Mouse (Mus musculus): ENCODE results near the gene Pou6f1. TPM values are rescaled to one million over a fixed set of nuclear protein-coding genes. Genes with fewer than 3 reads are reported as not detected.
"Not testable (repeated sequence)": the region's sequence is repeated elsewhere in the genome, so short reads cannot be mapped to it uniquely, and the experiment has no call there.

Pou6f1 gene
- total and polyA plus RNA-seq, 3 experiments, result 14.4 to 25.1 (median 18.3) TPM

- DNase-seq, result no peak
These were observed 23.4 kb downstream of the Pou6f1 start for GRCm38 (mm10) chr15:100576392-100576791.

GRCm38 (mm10) chr15:100575366-100575765, 24.4 kb downstream of the Pou6f1 start:
- no peak for DNase-seq

DNA sequence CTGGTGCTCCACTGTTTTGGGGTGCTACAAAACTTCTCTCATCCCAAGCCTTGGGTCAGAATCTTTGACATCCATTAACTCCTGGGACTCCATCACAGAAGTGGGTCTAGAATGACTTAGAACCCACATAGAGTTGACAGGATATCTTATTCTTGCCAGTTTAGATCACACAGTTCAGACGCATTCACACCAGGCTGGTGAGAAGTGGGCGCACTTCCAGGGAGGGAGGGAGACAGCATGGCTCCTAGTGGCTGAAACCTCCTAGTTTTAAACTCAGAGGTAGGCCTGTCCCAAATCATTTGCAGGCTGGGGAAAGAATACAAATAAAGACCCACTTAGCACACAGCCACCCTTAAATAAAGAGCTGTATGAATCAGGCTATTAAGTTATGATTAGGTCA, 25.4 kb downstream of the Pou6f1 start:
- no peak for DNase-seq

GRCm38 (mm10) chr15:100573946-100574345, 25.8 kb downstream of the Pou6f1 start:
- DNase-seq, result no peak

GRCm38 (mm10) chr15:100569239-100569638, 30.5 kb downstream of the Pou6f1 start:
- peak; percentile 48 for DNase-seq

- DNase-seq, result peak; percentile 47
These were observed 33.3 kb downstream of the Pou6f1 start for GRCm38 (mm10) chr15:100566531-100566930.

DNA sequence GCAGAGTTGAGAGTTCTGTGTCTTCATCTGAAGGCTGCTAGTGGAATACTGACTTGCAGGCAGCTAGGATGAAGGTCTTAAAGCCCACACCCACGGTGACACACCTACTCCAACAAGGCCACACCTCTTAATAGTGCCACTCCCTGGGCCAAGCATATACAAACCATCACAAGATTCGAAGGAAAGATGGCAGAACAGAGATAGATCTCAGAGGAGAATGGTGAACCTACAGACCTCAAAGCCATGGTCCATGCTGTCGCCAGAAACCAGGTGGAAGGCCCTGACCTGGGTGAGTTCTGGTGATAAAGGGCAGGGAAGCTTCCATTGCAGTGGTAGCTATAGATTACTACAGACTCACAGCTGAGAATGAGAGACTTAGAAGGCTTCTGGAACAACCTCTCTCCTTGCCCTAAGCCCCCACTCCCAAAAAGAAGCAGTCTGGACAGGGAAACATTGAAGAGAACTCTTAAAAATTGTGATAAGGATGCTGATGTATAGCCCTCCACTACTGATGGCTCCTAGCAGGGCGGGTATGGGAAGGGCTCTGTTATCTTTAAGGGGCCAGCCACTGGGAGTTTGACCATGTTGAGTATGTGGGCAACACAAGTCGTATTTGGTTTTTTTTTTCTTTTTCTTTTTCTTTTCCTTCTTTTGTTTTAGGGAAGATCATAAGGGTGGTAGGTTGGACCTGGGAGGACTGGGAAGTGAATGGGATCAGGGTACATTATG, 41.9 kb downstream of the Pou6f1 start:
- no peak for DNase-seq

DNA sequence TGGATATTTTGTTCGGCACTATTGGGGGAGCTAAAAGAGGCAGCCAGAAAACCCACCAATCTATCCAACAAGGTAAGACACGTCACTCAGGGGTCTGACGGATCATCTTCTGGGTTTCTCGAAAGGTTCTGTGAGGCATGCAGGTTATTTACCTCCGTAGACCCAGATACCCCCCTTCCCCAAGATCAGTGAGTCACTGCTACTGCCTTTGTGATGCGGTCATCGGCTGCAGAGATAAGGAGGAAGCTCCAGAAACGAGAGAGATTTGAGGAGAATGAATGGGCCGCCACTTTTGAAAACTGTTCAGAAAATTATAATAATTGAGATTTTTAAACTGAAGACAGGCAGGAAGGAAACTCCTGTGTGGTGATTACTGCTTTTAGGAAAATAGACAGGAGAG, 43.4 kb downstream of the Pou6f1 start:
- peak; percentile 56 for DNase-seq

DNA sequence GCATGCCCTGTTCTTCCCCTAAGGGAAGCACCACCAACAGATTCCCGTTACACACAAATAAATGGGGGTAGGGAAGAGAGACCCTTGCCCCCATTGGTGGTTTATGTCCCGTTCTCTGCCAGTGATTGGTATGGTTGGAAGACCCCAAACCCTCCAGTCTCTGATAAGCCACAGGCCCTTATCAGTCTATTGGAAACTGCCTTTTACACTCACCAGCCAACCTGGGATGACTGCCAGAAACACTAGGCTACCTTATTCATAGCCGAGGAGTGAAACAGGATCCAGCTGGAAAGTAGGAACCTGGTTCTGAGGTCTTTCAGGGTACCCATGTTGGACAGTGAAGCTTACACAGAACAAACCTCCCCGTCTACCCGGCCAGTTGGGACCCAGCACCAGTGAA, 43.8 kb downstream of the Pou6f1 start:
- peak; percentile 72 for DNase-seq

GRCm38 (mm10) chr15:100551326-100552307, 48.2 kb downstream of the Pou6f1 start, which contains the start of gene Tfcp2:
Tfcp2 (minus strand) TSS chr15:100552008.
- peak; percentile 99 for DNase-seq

- no peak for DNase-seq
These were observed 49.5 kb downstream of the Pou6f1 start for GRCm38 (mm10) chr15:100550280-100550679.

- not testable (repeated sequence) for DNase-seq
These were observed 56.1 kb downstream of the Pou6f1 start for GRCm38 (mm10) chr15:100543651-100544030.

DNA sequence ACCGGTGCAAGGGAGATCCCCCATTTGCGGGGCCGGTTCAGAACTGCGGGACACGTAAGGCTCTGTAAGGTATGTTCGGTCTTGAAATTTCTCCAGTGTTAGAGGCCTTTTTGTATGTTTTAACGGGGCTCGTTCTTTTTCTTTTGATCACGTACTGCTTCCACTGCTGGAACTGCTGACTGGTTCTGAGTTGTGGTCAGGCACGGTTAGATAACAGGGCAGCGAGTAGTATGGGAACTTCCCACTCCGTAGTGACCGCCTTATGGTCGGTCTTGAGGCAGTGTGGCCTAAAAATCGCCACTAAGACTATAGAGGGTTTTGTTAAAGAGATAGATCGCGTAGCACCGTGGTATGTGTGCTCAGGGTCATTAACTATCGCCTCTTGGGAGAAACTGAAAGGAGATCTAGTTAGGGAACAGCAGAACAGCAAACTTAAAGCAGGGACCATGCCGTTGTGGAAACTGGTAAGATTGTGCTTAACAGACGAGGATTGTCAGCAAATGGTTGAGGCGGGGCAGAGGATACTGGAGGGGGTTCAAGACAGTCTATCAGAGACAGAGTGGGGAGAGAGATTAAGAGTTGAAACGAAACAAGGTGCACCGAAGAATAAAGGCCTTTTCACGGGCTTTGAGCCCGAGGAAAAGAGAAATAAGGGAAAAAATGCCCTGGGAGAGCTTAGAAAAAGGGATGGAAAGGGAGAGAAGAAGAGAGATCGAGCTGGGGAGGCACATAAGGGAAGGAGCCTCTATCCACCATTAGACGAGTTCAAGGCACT, 56.7 kb downstream of the Pou6f1 start:
- DNase-seq, result not testable (repeated sequence)

- no peak for DNase-seq
These were observed 58.4 kb downstream of the Pou6f1 start for GRCm38 (mm10) chr15:100541426-100541825.

- not testable (repeated sequence) for DNase-seq
These were observed 58.8 kb downstream of the Pou6f1 start for GRCm38 (mm10) chr15:100541001-100541400.

GRCm38 (mm10) chr15:100539411-100539810, 60.4 kb downstream of the Pou6f1 start:
- DNase-seq, result no peak

DNA sequence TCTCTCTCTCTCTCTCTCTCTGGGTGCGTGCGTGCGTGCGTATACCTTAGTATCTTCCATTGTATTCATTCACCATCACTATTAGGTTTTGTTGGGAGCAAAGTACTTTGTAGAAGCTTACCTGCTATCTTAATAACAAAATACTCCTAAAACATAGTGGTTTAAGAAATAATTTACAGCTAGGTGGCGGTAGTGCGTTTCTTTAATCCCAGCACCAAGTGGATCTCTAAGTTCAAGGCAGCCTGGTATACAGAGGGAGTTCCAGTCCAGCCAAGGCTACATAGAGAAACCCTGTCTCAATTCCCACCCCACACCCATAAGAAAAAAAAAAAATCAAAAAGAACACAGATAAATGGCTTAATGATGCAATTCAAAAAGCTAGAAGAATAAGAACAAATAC, 61.9 kb downstream of the Pou6f1 start:
- peak; percentile 34 for DNase-seq

DNA sequence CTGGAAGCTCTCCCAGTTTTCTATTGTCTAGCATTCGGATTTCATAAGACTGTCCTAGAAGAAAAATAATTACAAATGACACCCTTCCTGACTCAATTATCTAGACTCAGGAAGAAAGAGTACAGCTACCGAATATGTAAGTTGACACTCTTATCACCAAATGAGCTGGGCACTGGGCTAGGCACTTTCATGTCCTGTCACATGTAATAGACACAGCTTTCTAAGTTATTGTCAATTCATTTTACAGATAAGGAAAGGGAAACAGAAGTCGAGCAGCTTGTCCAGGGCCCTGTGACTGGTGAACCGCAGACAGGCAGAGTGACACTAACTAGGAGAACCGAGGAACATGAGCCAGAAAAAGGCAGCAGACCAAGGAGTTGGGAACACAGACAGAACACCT, 71.9 kb downstream of the Pou6f1 start:
- no peak for DNase-seq

GRCm38 (mm10) chr15:100525405-100525804, 74.4 kb downstream of the Pou6f1 start:
- no peak for DNase-seq
